Mouse (Mus musculus) cortical plate, adult 2 months (tissue): ENCODE results near the gene Bcor.

ENCODE experiments used
- CTCF ChIP-seq: fragments of 200-500 bp; IDR thresholded peaks from 2 replicates; pipeline ENCODE4 v1.5.1; 2011; ENCODE audit warnings: mild to moderate bottlenecking, control low read depth, low read length; ENCODE audit not compliant: insufficient read depth; ENCODE audit errors: extremely low read depth
- POLR2A ChIP-seq: fragments of 200-500 bp; IDR thresholded peaks from 2 replicates; pipeline ENCODE4 v1.6.1; 2011; ENCODE audit warnings: mild to moderate bottlenecking, low read length, control low read depth; ENCODE audit not compliant: insufficient read depth; ENCODE audit errors: extremely low read depth

DNA sequence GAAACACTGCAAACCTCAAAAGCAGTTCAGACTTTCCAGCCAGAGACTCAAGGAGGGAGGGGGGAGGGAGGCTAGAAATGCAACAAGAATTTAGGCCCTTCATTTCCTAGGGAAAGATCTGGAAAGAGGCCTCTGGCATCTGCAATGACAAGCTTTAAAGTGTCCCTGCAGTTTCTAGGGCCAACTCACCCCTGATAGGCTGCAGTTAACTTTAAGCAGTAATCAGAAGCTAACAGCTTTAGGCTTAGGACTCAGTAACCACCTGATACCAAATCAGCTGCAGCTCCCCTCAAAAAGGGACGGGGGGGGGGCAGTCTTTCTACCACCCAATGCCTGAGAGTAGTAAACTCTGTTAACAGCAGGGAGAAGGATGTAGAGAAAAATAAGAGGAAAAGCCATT, 156.6 kb downstream of the Bcor start:
- no peak for TF ChIP-seq POLR2A
- no peak for TF ChIP-seq CTCF
